Mouse (Mus musculus) brain, embryonic 14.5 days (tissue): ENCODE results near the gene Krt79. TPM values are rescaled to one million over a fixed set of nuclear protein-coding genes. Genes with fewer than 3 reads are reported as not detected.
A peak's percentile ranks its signal among the peaks of the same experiment; 100 is the strongest.

Experiments
- DNase-seq: peaks from one replicate; pipeline ENCODE4 v3.0.0-alpha.2; 2011; ENCODE audit warnings: low read depth
- CTCF ChIP-seq: fragments of 200-500 bp; IDR thresholded peaks from 2 replicates; pipeline ENCODE4 v1.5.1; 2012; ENCODE audit warnings: inconsistent platforms, mild to moderate bottlenecking, moderate library complexity, borderline replicate concordance; ENCODE audit not compliant: insufficient read depth, insufficient read length; ENCODE audit errors: extremely low read depth
- POLR2A ChIP-seq: fragments of 200-500 bp; IDR thresholded peaks from 2 replicates; pipeline ENCODE4 v1.6.1; 2012; ENCODE audit warnings: mild to moderate bottlenecking, inconsistent platforms, borderline replicate concordance; ENCODE audit not compliant: poor library complexity, insufficient read depth, insufficient read length, severe bottlenecking; ENCODE audit errors: extremely low read depth
- polyA plus RNA-seq: library from polyadenylated mRNA; depleted of rRNA; stranded (reverse); fragments of >200 nt; gene quantifications from 2 replicates; pipeline ENCODE4 v1.2.3, GENCODE M21; 2012; rRNA removed

Krt79 gene
- polyA plus RNA-seq = 0.10 and 0.23 TPM in 2 replicates

GRCm38 (mm10) chr15:101940274-101940829, at the start of gene Krt79:
Gene Krt79 (minus strand): TSS chr15:101940324.
- no peak for DNase-seq
- TF ChIP-seq POLR2A (no peak), CTCF (no peak)

- no peak for DNase-seq
- TF ChIP-seq POLR2A = no peak
- TF ChIP-seq CTCF = no peak
Measured at GRCm38 (mm10) chr15:101988714-101989113, 48.6 kb upstream of the Krt79 start.

- peak; percentile 87 for DNase-seq
- TF ChIP-seq POLR2A (no peak), CTCF (peak; percentile 94)
Measured at GRCm38 (mm10) chr15:101988119-101988518, 48.0 kb upstream of the Krt79 start.

GRCm38 (mm10) chr15:101984746-101985145, 44.6 kb upstream of the Krt79 start:
- DNase-seq = no peak
- no peak for TF ChIP-seq CTCF
- TF ChIP-seq POLR2A = no peak

GRCm38 (mm10) chr15:101983949-101984601, 44.0 kb upstream of the Krt79 start:
- DNase-seq = peak; percentile 98
- TF ChIP-seq POLR2A (no peak), CTCF (peak; percentile 96)

GRCm38 (mm10) chr15:101983315-101983948, 43.3 kb upstream of the Krt79 start:
- DNase-seq = no peak

GRCm38 (mm10) chr15:101980849-101981248, 40.7 kb upstream of the Krt79 start:
- TF ChIP-seq CTCF (no peak), POLR2A (no peak)
- DNase-seq = no peak

More at GRCm38 (mm10) chr15:101983315-101983948, 43.3 kb upstream of the Krt79 start:
- TF ChIP-seq POLR2A (no peak), CTCF (peak; percentile 17; the same call in 1 of the 2 replicates)

GRCm38 (mm10) chr15:101977043-101977726, 37.1 kb upstream of the Krt79 start:
- DNase-seq = peak; percentile 85
- TF ChIP-seq POLR2A (no peak), CTCF (no peak)

- DNase-seq = no peak
- TF ChIP-seq POLR2A = no peak
Measured at GRCm38 (mm10) chr15:101976641-101977040, 36.5 kb upstream of the Krt79 start.

GRCm38 (mm10) chr15:101976023-101976422, 35.9 kb upstream of the Krt79 start:
- no peak for TF ChIP-seq POLR2A
- TF ChIP-seq CTCF = no peak
- no peak for DNase-seq
